ENCODE assay signal across 9 mouse cellular contexts in the genomic region with DNA sequence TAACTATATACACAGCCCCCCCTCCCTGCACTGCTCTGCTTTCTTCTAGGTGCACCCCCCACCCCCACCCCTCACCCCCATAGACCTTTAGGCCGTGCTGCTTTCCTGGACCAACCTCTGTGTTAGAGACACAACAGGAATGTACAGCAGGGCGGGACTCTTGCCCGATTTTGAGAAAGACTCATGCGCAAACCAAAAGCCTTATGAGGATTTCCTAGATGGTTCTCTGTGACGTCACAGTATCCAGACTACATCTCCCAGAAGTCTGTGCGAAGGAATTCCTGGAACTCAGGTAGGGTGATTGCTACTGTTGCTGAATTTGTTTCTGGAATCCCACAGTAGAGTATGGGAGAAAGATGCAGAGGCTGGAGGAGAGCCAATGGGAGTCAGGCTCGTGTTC. TPM values are rescaled to one million over a fixed set of nuclear protein-coding genes. Genes with fewer than 3 reads are reported as not detected.
DNase-seq lines count a peak whose midpoint lies in the region; ATAC-seq and TF ChIP-seq lines count a peak whose summit lies in the region.
"Had no signal": no experiment of that assay in that cellular context is flagged by ENCODE, and none has a peak within 500 bp of the region (broad histone marks: within the 10 kb centered on the region; RNA-seq: fewer than 3 reads in every experiment).

Gene Zfp458 (minus strand): TSS at position 153 of the 400 bp plus-strand sequence.

- DNase-seq in embryo, embryonic 10 days (ENCODE audit: low spot score) = peak; percentile 31
- no peak for DNase-seq in embryo, embryonic 9.5 days (ENCODE audit: extremely low spot score)
- DNase-seq in 3T3-L1 (ENCODE audit: low read depth, low spot score) = peak; percentile 72
- DNase-seq in left cerebral cortex, adult 2 months (ENCODE audit: extremely low spot score in 1 of 2, low spot score in 2 of 2) = peak; percentile 13 to 14
- DNase-seq in right cerebral cortex, postnatal 25 days = peak; percentile 9
- DNase-seq in adrenal gland, postnatal 25 days = no peak
- no peak for DNase-seq in T-cell, adult 2 months (ENCODE audit: low spot score)

- no peaks in the 10 kb centered on the region for H3K27me3 ChIP-seq in hindbrain, embryonic 16.5 days (replicated peaks; ENCODE audit: control insufficient read depth, insufficient read depth, low read length)

- no peaks in the 10 kb centered on the region for H3K36me3 ChIP-seq in hindbrain, embryonic 16.5 days (ENCODE audit: control insufficient read depth, insufficient read depth, low read length)

- no peak within 1 kb of the TSS; the same call in 1 of the 2 replicates for H3K4me3 ChIP-seq in hindbrain, embryonic 16.5 days (ENCODE audit: low read length)
- H3K4me3 ChIP-seq in left cerebral cortex, adult 2 months = no peak within 1 kb of the TSS
- H3K4me3 ChIP-seq: erythroblast, embryonic 14.5 days had no signal

- no peak within 1 kb of the TSS for H3K27ac ChIP-seq in hindbrain, embryonic 16.5 days (ENCODE audit: low read depth, low read length)
- H3K27ac ChIP-seq in left cerebral cortex, adult 2 months = no peak within 1 kb of the TSS

- ATAC-seq in hindbrain, embryonic 16.5 days = peak; percentile 76

- WGBS in hindbrain, embryonic 16.5 days = 42% methylated on average over 7 of the region's 7 CpGs

- H3K4me1 ChIP-seq in hindbrain, embryonic 16.5 days (ENCODE audit: control insufficient read depth, insufficient read depth, low read depth, low read length) = no peaks in the 10 kb centered on the region

- H3K9ac ChIP-seq in hindbrain, embryonic 16.5 days (ENCODE audit: low read depth, low read length) = no peak within 1 kb of the TSS

- no peak within 1 kb of the TSS; the same call in 1 of the 2 replicates for H3K4me2 ChIP-seq in hindbrain, embryonic 16.5 days (ENCODE audit: low read length)

- no peaks in the 10 kb centered on the region for H3K9me3 ChIP-seq in hindbrain, embryonic 16.5 days (ENCODE audit: control insufficient read depth, low read length)

- intact Hi-C loops in left cerebral cortex, adult 2 months (cut with DNase I) = no loop called here

- no peak for TF ChIP-seq CTCF in left cerebral cortex, adult 2 months (IDR thresholded peaks at IDR 0.05)

RNA-seq across cellular contexts. Expression of gene Zfp458, which starts in this region (rescaled TPM):
- polyA plus RNA-seq in hindbrain, embryonic 16.5 days (2015; fragmentation: Nextera tagmentation; extraction: Ambion mirVana) = 4.4 and 5.5 TPM in 2 replicates
- total RNA-seq in left cerebral cortex, adult 2 months (2021) = 10 to 100 TPM; 19.0 to 22.1 TPM
- 4.0 and 5.8 TPM in 2 replicates for total RNA-seq in adrenal gland, postnatal 25 days (2021)
- polyA plus RNA-seq: erythroblast, embryonic 14.5 days had no signal

Comparison
In these comparisons a context has a peak if more than half of its experiments do, and no peak if none do; other contexts are left out.
1. DNase-seq: peak in embryo, embryonic 10 days (single experiment), 3T3-L1 (single experiment), left cerebral cortex, adult 2 months (2 of 2) and right cerebral cortex, postnatal 25 days (single experiment); none in embryo, embryonic 9.5 days (single experiment), adrenal gland, postnatal 25 days (single experiment) and T-cell, adult 2 months (single experiment).